ENCODE assay signal across 8 mouse cellular contexts in the genomic region with DNA sequence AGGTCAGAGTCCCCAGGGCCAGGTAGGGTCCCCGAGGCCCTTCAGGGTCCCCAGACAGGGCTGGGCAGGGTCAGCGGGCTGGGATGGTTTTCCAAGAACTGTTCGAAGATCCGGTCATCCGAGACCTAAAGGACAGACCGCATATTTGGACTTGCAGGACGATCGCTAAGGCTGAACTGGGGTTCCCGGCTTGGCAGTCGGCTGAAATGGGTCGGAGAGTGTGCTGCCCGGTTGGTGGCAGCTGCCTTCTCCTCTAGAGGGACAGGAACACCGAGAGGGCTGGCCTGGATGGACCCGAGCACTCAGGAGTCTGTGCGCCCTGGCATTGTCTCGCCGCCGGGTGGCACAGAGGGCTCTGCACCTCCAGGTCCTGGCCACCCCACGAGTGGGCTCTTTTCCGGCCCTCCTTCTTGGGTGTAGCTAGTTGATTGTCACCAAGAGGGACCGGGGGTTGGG. TPM values are rescaled to one million over a fixed set of nuclear protein-coding genes. Genes with fewer than 3 reads are reported as not detected.
DNase-seq lines count a peak whose midpoint lies in the region; ATAC-seq lines count a peak whose summit lies in the region.

No protein-coding gene starts in this region.

- under 1% methylated on average over 21 of the region's 21 CpGs for WGBS in hindbrain, embryonic 12.5 days

- peak; percentile 60 for DNase-seq in NIH3T3 (ENCODE audit: low read depth)
- DNase-seq in cerebellum, adult 9-11 months = peak; percentile 76
- DNase-seq in frontal cortex, postnatal 36 days (ENCODE audit: low spot score in 2 of 2) = peak; percentile 52 to 55
- peak; percentile 46 to 53 for DNase-seq in layer of hippocampus, postnatal 36 days
- DNase-seq in lung, postnatal 25 days (ENCODE audit: low spot score) = peak; percentile 66
- peak; percentile 71 for DNase-seq in ovary, postnatal 36 days (ENCODE audit: low spot score)
- peak; percentile 70 for DNase-seq in thymus, postnatal 4 days

- peak overlapping the region; percentile 90 for H3K4me2 ChIP-seq in hindbrain, embryonic 12.5 days (replicated peaks)

- peaks cover 3% of the 10 kb centered on the region; the same call in 1 of the 2 replicates for H3K27me3 ChIP-seq in hindbrain, embryonic 12.5 days

- H3K27ac ChIP-seq in hindbrain, embryonic 12.5 days = peak overlapping the region; percentile 89

- H3K36me3 ChIP-seq in hindbrain, embryonic 12.5 days = no peaks in the 10 kb centered on the region

- H3K9ac ChIP-seq in hindbrain, embryonic 12.5 days = peak overlapping the region; percentile 98

- peak overlapping the region; percentile 93 for H3K4me3 ChIP-seq in hindbrain, embryonic 12.5 days

- peaks cover 43% of the 10 kb centered on the region for H3K4me1 ChIP-seq in hindbrain, embryonic 12.5 days

- no peaks in the 10 kb centered on the region for H3K9me3 ChIP-seq in hindbrain, embryonic 12.5 days (replicated peaks)

- peak; percentile 65 for ATAC-seq in hindbrain, embryonic 12.5 days (ENCODE audit: low FRiP score)

RNA-seq across cellular contexts. Expression of a gene that starts 0.7 kb away (rescaled TPM):
- 80.4 and 98.4 TPM in 2 replicates for polyA plus RNA-seq in hindbrain, embryonic 12.5 days (2016; fragmentation: Nextera tagmentation; extraction: Ambion mirVana)
- 10 to 100 TPM; 29.1 to 30.0 TPM for total RNA-seq in layer of hippocampus, postnatal 36 days (2021)

Comparison
In these comparisons a context has a peak if more than half of its experiments do, and no peak if none do; other contexts are left out.
1. Peak in every context shown above with its lines: DNase-seq, ATAC-seq, H3K4me3 ChIP-seq and H3K27ac ChIP-seq.